In the genomic region with DNA sequence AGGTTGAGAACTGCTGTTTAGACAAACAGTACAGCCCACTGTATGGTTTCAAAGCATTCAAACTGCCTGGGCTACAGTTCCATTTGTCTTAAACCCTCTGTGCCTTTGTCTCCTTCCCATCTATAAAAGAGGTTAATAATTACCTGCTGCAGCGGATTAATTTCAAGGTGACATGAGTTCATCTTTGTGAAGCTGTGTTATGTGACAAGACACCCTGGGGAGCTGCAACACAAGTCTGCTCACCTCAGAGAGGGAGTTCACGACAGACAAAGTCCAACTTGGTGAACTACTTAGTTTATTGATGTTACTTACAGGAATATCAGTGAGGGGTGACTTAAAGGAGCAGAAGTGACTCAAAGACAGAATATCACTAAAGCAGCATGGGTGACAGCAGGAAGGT, we compare ENCODE assay signal across 23 mouse cellular contexts. TPM values are rescaled to one million over a fixed set of nuclear protein-coding genes. Genes with fewer than 3 reads are reported as not detected.
DNase-seq lines count a peak whose midpoint lies in the region; ATAC-seq lines count a peak whose summit lies in the region.
"Had no signal": no experiment of that assay in that cellular context is flagged by ENCODE, and none has a peak within 500 bp of the region (broad histone marks: within the 10 kb centered on the region; RNA-seq: fewer than 3 reads in every experiment).

No protein-coding gene starts in this region.

- ATAC-seq in intestine, embryonic 16.5 days: peak; percentile 89
- ATAC-seq: forebrain, embryonic 15.5 days; lung, postnatal 0 days; Patski had no signal

- no peaks in the 10 kb centered on the region for H3K4me1 ChIP-seq in intestine, embryonic 16.5 days (ENCODE audit: control insufficient read depth, insufficient read depth, low read length)
- H3K4me1 ChIP-seq: embryonic facial prominence, embryonic 13.5 days; forebrain, embryonic 10.5 days; forebrain, embryonic 15.5 days; heart, embryonic 12.5 days; hindbrain, embryonic 13.5 days; limb, embryonic 13.5 days; liver, embryonic 13.5 days; midbrain, embryonic 12.5 days; stomach, embryonic 15.5 days had no signal

- H3K9ac ChIP-seq in intestine, embryonic 16.5 days (ENCODE audit: low read depth, low read length): no peak overlapping the region
- H3K9ac ChIP-seq: embryonic facial prominence, embryonic 13.5 days; forebrain, embryonic 15.5 days; heart, embryonic 12.5 days; hindbrain, embryonic 13.5 days; limb, embryonic 13.5 days; liver, embryonic 13.5 days; midbrain, embryonic 12.5 days; neural tube, embryonic 12.5 days; stomach, embryonic 15.5 days had no signal

- peak; percentile 29 to 79 for DNase-seq in kidney, adult 8-10 months
- no peak for DNase-seq in kidney, postnatal 4 days
- peak; percentile 49 for DNase-seq in kidney, postnatal 14 days
- no peak for DNase-seq in spleen, postnatal 36 days (ENCODE audit: low spot score in 2 of 2)
- DNase-seq in cerebellum, postnatal 4 days (ENCODE audit: low spot score in 2 of 2): no peak
- DNase-seq in frontal cortex, adult 2 months (ENCODE audit: extremely low spot score in 1 of 2, low spot score in 1 of 2): no peak

- 61% methylated on average over 2 of the region's 2 CpGs for WGBS in intestine, embryonic 16.5 days

- H3K36me3 ChIP-seq in intestine, embryonic 16.5 days (ENCODE audit: control insufficient read depth, insufficient read depth, low read length): no peaks in the 10 kb centered on the region
- H3K36me3 ChIP-seq: embryonic facial prominence, embryonic 13.5 days; forebrain, embryonic 10.5 days; forebrain, embryonic 15.5 days; heart, embryonic 12.5 days; hindbrain, embryonic 13.5 days; limb, embryonic 13.5 days; liver, embryonic 13.5 days; midbrain, embryonic 12.5 days; neural tube, embryonic 12.5 days; stomach, embryonic 15.5 days had no signal

- H3K9me3 ChIP-seq in intestine, embryonic 16.5 days (ENCODE audit: control insufficient read depth, low read length): no peaks in the 10 kb centered on the region
- H3K9me3 ChIP-seq: embryonic facial prominence, embryonic 13.5 days; forebrain, embryonic 10.5 days; forebrain, embryonic 15.5 days; heart, embryonic 12.5 days; hindbrain, embryonic 13.5 days; limb, embryonic 13.5 days; liver, embryonic 13.5 days; megakaryocyte, embryonic 14.5 days; midbrain, embryonic 12.5 days; neural tube, embryonic 12.5 days; stomach, embryonic 15.5 days had no signal

- H3K27ac ChIP-seq in intestine, embryonic 16.5 days (ENCODE audit: low read length): no peak overlapping the region
- H3K27ac ChIP-seq: embryonic facial prominence, embryonic 13.5 days; forebrain, embryonic 10.5 days; forebrain, embryonic 15.5 days; heart, adult 2 months; hindbrain, embryonic 13.5 days; left cerebral cortex, adult 2 months; limb, embryonic 13.5 days; liver, embryonic 13.5 days; midbrain, embryonic 12.5 days; neural tube, embryonic 12.5 days; stomach, embryonic 15.5 days had no signal

- H3K4me2 ChIP-seq in intestine, embryonic 16.5 days (ENCODE audit: low read depth, low read length): no peak overlapping the region
- H3K4me2 ChIP-seq: forebrain, embryonic 15.5 days; heart, embryonic 12.5 days; hindbrain, embryonic 13.5 days; limb, embryonic 13.5 days; liver, embryonic 13.5 days; midbrain, embryonic 12.5 days; neural tube, embryonic 12.5 days had no signal

- no peaks in the 10 kb centered on the region for H3K27me3 ChIP-seq in intestine, embryonic 16.5 days (replicated peaks; ENCODE audit: control insufficient read depth, insufficient read depth, low read length)
- H3K27me3 ChIP-seq: embryonic facial prominence, embryonic 13.5 days; forebrain, embryonic 15.5 days; heart, embryonic 12.5 days; hindbrain, embryonic 13.5 days; limb, embryonic 13.5 days; liver, embryonic 13.5 days; midbrain, embryonic 12.5 days; neural tube, embryonic 12.5 days; Patski; stomach, embryonic 15.5 days had no signal

- no peak overlapping the region for H3K4me3 ChIP-seq in intestine, embryonic 16.5 days (ENCODE audit: low read length)
- H3K4me3 ChIP-seq: embryonic facial prominence, embryonic 13.5 days; forebrain, embryonic 10.5 days; forebrain, embryonic 15.5 days; heart, embryonic 12.5 days; hindbrain, embryonic 13.5 days; left cerebral cortex, adult 2 months; limb, embryonic 13.5 days; liver, embryonic 13.5 days; midbrain, embryonic 12.5 days; myocyte; neural tube, embryonic 12.5 days; stomach, embryonic 15.5 days had no signal

RNA-seq across cellular contexts. Expression of a gene that starts 15.4 kb away (rescaled TPM):
- polyA plus RNA-seq in intestine, embryonic 16.5 days (2015; fragmentation: Nextera tagmentation; extraction: Ambion mirVana): 26.6 and 27.0 TPM in 2 replicates
- 33.4 and 35.7 TPM in 2 replicates for polyA plus RNA-seq in frontal cortex, adult 2 months (2012; rRNA removed)

RNA-seq across cellular contexts. Expression of a gene that starts 25.9 kb away (rescaled TPM):
- 8.6 and 10.1 TPM in 2 replicates for polyA plus RNA-seq in intestine, embryonic 16.5 days (2015; fragmentation: Nextera tagmentation; extraction: Ambion mirVana)
- polyA plus RNA-seq in frontal cortex, adult 2 months (2012; rRNA removed): 10.2 and 11.0 TPM in 2 replicates

RNA-seq across cellular contexts. Expression of a gene that starts 35.1 kb away (rescaled TPM):
- polyA plus RNA-seq in intestine, embryonic 16.5 days (2015; fragmentation: Nextera tagmentation; extraction: Ambion mirVana): 0.44 and 0.45 TPM in 2 replicates
- polyA plus RNA-seq in frontal cortex, adult 2 months (2012; rRNA removed): 0.42 and 0.58 TPM in 2 replicates

Comparison
In these comparisons a context has a peak if more than half of its experiments do, and no peak if none do; other contexts are left out.
1. DNase-seq: peak in kidney, adult 8-10 months (2 of 2) and kidney, postnatal 14 days (single experiment); none in kidney, postnatal 4 days (0 of 2), spleen, postnatal 36 days (0 of 2), cerebellum, postnatal 4 days (0 of 2) and frontal cortex, adult 2 months (0 of 2).